Mouse (Mus musculus): ENCODE measurements around the gene Daglb.

Daglb gene

GRCm38 (mm10) chr5:143464100-143464756, at the start of gene Daglb:
Gene Daglb, plus strand, starts transcription at chr5:143464584.
- peak; percentile 85 to 93 for DNase-seq (ENCODE audit: low spot score in 2 of 2)

DNA sequence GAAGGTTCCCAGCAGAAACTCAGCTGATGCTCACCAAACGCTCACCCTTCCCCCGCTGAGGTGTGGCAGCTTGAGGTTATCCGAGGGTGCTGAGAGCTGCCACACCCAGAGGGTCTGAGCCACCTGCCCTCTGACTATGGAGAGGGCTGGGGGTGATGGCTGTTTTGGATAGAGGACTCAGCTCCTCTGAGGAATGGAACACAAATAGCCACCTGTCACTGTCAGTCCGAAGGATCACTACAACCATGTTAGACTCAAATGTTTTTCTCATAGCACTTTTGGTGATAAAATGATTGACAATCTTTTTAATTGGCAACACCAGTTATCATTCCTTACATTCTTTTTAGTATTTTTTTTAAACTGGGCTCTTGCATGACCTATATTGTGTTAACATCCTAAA, 42.9 kb upstream of the Daglb start:
- no peak for DNase-seq (ENCODE audit: low spot score in 2 of 2)

DNA sequence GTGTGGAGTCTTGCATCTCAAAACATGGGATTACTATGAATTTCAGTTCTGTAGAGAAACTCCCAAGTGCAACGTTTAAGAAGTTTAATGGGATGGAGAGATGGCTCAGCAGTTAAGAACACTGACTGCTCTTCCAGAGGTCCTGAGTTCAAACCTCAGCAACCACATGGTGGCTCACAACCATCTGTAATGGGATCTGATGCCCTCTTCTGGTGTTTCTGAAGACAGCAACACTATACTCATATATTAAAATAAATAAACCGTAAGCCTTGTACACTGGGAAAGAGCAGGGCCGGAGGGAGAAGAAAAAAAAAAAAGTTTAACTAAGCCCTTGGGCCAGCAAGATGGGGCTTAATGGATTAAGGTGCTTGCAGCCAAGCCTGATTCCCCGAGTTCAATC, 41.4 kb upstream of the Daglb start:
- no peak for DNase-seq (ENCODE audit: low spot score in 2 of 2)

- DNase-seq (ENCODE audit: low spot score in 2 of 2) = peak; percentile 28 to 39
These were observed 40.4 kb upstream of the Daglb start for GRCm38 (mm10) chr5:143423899-143424519.

GRCm38 (mm10) chr5:143434421-143434820, 30.0 kb upstream of the Daglb start:
- peak; percentile 29 to 49 for DNase-seq (ENCODE audit: low spot score in 2 of 2)

DNA sequence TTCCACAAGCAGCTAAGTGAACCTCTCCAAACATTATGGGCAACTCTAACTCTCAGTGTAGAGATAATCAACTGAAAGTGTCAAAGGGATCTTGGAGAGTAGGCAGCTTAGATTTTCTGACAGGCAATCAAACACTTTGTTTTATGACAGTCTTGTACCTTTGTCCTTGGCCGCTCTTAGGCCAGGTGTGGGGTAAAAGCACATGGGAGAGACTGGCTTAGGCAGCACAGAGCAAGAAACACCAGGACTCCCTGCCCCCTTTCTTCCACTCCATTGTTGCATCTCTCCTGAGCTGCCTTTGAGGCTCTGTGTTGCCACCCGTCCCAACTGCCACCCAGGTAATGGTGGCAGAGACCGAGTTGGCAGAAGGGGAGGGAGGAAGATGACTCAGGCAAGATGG, 23.1 kb upstream of the Daglb start:
- DNase-seq (ENCODE audit: low spot score in 2 of 2) = no peak

DNA sequence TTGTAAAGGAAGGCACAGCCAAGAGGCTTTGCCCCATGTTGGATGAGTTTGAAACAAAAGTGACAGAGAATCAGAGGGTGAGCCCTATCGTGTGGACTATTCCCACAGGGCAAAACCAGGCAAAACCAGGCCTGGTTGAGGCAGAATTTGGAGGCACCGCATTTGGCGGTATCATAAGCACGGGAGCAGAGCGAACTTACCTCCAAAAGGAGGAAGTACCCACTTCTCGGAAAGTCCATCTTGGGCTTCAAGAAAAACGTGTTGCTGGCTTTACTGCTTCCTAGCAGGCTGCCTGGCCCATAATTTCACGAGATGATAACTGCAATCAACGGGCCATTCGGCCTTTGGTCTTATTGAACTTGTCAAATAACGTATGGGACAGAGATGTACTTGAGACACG, 22.6 kb upstream of the Daglb start:
- no peak for DNase-seq (ENCODE audit: low spot score in 2 of 2)

GRCm38 (mm10) chr5:143463671-143464070, 713 bp upstream of the Daglb start:
- no peak for DNase-seq (ENCODE audit: low spot score in 2 of 2)

GRCm38 (mm10) chr5:143464757-143465118, 354 bp downstream of the Daglb start:
- peak in 1 of 2 experiments; percentile 20 for DNase-seq (ENCODE audit: low spot score in 2 of 2)

DNA sequence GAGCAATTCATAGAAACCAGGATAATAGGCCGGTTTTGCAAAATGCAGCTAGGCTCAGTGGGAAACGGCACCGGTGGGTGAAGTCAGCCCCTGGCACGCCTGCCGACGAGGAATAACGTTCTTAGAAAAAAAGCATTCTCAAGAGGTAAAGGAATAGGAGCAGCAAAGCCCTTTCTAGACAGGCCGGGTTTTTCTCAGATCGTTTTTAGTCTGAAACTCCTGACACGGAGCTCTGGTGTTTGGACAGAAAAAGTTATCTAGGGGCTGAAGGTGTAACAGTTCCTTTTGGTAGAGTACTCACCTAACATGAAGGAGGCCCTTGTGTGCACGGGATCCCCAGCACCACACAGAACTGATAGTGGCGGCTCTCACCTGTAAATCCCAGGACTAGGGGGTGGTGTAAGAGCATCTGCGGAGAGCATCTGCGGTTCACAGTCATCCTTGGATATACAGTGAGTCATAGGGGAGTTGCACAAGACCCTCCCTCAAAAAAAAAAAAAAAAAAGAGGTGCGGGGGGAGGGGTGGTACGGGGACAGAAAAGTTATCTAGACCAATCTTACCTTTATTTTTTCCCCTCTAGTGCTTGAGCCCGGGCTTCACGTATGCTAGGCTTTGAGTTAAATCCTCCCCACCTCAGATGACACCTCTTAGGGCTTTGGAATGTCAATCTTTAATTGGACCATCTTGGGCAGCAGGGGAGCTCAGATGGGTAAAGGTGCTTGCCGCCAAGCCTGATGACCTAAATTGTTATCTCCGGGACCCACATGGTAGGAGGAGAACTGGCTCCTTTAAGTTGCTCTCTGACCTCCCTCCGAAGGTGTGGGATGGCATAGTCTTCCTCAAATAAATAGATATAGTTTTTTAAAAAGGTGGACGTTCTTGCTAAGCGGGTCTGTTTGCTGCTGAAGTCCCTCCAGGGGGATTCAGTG, 1.0 kb downstream of the Daglb start:
- no peak for DNase-seq (ENCODE audit: low spot score in 2 of 2)

DNA sequence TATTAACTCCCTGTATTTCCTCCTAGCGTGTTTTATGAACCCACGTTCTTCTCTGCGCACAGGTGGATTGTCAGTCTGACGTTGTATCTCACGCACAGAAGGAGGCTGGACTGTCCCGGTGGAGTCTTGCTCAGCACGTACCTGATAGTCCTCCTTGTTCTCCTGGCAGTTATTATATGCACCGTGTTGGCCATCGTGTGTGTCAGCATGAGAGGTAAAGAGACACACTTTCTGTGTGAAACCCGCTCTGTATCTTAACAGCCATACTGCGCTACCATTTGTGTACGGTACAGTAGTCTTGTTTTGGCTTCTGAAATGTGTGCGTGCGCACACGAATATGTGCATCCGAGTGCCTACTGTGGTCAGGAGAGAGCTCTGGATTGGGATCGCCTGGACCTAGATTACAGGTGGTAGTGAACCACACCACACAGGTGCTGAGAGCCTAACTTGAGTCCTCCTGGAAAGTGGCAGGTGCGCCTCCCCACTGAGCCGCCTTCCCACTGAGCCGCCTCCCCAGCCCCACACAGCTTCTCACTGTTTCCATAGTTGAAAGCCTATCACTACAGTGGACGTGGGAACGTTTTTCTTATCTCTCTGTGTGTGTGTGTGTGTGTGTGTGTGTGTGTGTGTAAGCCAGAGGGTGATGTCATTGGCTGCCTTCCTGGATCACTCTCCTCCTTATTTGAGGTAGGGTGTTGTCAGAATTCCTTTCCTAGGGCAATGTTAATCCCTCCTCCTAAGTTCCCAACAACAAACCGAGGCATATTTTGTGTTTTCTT, 2.7 kb downstream of the Daglb start:
- no peak for DNase-seq (ENCODE audit: low spot score in 2 of 2)

DNA sequence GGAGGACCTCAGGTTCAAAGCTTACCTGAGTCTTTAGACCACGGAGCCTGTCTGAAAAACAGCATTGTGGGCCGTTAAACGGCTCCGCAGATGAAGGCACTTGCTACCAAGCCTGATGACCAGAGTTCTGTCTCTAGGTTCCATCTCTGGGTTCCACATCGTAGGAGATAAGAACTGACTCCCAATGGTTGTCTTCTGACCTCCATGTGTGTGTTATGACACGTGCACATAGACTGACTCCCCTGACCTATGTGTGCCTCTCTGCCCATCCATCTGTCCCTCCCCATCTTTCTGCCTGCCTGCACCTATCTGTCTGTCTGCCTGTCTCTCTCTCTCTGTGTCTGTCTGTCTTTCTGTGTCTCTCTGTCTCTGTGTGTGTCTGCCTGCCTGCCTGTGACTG, 3.5 kb downstream of the Daglb start:
- DNase-seq (ENCODE audit: low spot score in 2 of 2) = no peak

DNA sequence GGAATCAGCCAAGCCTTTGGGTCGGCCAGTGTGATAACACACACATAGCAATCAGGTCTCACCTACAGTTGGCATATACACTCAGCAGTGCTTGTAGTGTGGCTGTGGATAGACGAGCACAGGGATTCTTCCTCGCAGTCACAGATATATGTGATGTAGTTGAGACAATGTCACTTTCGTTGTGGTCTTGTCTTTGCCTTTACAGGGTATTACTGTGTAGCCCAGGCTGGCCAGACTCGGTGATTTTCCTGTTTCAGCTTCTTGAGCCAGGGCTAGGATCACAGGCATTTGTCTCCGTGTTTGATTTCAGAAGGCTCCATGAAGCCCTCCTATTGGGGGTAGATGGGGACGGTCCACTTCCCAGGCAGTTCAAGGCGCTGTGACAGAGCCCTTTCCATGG, 5.2 kb downstream of the Daglb start:
- no peak for DNase-seq (ENCODE audit: low spot score in 2 of 2)

GRCm38 (mm10) chr5:143470421-143471164, 6.2 kb downstream of the Daglb start:
- peak in 1 of 2 experiments; percentile 45 for DNase-seq (ENCODE audit: low spot score in 2 of 2)

- DNase-seq (ENCODE audit: low spot score in 2 of 2) = no peak
These were observed 6.8 kb downstream of the Daglb start for GRCm38 (mm10) chr5:143471165-143471546.

DNA sequence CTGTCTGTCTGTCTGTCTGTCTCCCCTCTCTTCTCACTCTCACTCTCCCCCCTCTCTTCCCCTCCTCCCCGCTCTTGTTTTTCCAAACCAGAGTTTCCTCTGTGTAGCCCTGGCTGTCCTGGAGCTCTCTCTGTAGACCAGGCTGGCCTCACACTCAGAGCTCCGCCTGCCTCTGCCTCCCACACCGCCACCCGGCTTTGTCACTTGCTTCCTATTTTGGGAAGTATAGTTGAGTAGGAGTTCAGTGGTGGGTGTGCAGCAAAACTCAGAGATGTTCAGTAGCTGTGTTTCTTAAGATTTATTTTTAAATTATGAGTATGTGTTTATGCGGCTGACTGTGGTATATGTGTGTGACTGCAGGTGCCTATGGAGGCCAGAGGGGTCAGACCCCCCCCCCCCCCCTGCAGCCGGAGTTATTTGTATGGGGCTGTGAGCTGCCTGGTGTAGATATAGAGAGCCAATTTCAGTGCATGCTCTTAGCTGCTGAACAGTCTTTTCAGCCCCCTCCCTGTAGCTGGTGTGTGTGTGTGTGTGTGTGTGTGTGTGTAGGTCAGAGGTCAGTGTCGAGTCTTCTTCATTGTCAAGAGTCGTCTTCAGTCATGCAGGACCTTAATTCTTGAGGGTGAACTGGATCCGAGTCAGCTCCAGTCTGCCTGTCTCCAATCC, 7.7 kb downstream of the Daglb start:
- DNase-seq (ENCODE audit: low spot score in 2 of 2) = peak; percentile 71 to 86

DNA sequence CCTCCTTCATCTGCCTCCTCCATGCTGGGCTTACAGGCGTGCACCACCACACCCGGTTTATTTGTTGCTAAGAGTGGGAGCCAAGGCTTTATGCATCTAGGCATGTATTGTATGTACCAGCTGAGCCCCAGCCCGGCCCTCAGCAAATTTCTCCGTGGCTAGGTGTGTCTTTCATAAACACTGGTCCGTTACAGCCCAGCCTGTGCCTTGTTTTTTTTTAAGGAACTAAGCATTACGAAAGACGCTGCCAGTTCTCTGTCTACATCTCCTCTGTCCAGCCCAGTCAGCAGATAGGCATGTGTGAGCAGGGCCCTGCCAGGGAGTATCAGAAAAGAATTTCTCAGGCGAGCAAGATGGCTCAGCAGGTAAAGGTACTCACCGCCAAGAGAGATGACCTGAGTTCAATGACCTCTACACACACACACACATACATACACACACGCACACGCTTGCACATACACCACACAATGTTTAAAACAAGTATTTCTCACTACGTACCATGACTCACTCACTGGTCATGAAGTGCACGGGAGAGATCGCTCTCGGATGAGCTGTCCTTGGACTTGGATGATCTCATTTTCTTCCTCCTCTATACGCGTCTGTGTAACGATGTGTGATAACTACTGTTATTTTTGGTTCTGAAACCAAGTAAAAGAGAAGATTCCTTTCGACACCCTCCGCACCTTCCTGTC, 10.9 kb downstream of the Daglb start:
- peak in 1 of 2 experiments; percentile 46 for DNase-seq (ENCODE audit: low spot score in 2 of 2)

- DNase-seq (ENCODE audit: low spot score in 2 of 2) = no peak
These were observed 11.6 kb downstream of the Daglb start for GRCm38 (mm10) chr5:143476013-143476412.

DNA sequence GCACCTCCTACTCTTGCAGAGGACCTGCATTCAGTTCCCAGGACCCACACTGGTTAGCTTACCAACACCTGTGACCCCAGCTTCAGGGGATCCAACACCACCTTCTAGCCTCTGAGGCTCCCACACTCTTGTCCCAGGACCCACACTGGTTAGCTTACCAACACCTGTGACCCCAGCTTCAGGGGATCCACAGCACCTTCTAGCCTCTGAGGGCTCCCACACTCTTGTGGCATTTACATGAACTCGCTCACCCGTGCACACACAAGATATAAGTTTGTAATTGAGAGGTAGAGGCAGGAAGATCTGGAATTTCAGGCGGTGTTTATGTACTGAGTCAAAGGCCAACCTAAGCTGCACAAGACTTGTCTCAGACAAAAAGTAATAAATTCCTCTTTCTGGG, 13.5 kb downstream of the Daglb start:
- DNase-seq (ENCODE audit: low spot score in 2 of 2) = no peak

GRCm38 (mm10) chr5:143484955-143485354, 20.6 kb downstream of the Daglb start:
- no peak for DNase-seq (ENCODE audit: low spot score in 2 of 2)
